Mouse (Mus musculus) C2C12 (cell line): ENCODE results near the gene Tppp3. TPM values are rescaled to one million over a fixed set of nuclear protein-coding genes. Genes with fewer than 3 reads are reported as not detected.

Experiments
- H3K27me3 ChIP-seq: one replicate; pipeline ENCODE4 v1.6.1; 2011; ENCODE audit not compliant: control insufficient read depth, insufficient read depth, insufficient read length
- H3K36me3 ChIP-seq: one replicate; pipeline ENCODE4 v1.6.1; 2011; ENCODE audit not compliant: control insufficient read depth, insufficient read depth
- H3K4me3 ChIP-seq: one replicate; pipeline ENCODE4 v1.5.1; 2011; ENCODE audit warnings: mild to moderate bottlenecking, control low read depth; ENCODE audit not compliant: poor library complexity, insufficient read depth, severe bottlenecking
- H3K79me2 ChIP-seq: one replicate; pipeline ENCODE4 v1.6.1; 2011; ENCODE audit not compliant: control insufficient read depth, insufficient read depth
- H3K79me3 ChIP-seq: one replicate; pipeline ENCODE4 v1.6.1; 2011; ENCODE audit warnings: low read depth, control low read depth
- H3ac ChIP-seq: one replicate; pipeline ENCODE3; 2011; ENCODE audit warnings: low read depth; ENCODE audit not compliant: control insufficient read depth, insufficient read length
- CEBPB ChIP-seq: IDR thresholded peaks from one replicate; pipeline ENCODE4 v1.6.1; 2011; ENCODE audit warnings: low read depth, mild to moderate bottlenecking, control low read depth, moderate library complexity
- CTCF ChIP-seq: IDR thresholded peaks from one replicate; pipeline ENCODE4 v1.5.1; 2011; ENCODE audit not compliant: control insufficient read depth, insufficient read depth, insufficient read length
- FOSL1 ChIP-seq: IDR thresholded peaks from one replicate; pipeline ENCODE4 v1.8.0; 2011; ENCODE audit warnings: mild to moderate bottlenecking, low read length; ENCODE audit not compliant: poor library complexity, insufficient read depth, severe bottlenecking
- MAX ChIP-seq: IDR thresholded peaks from one replicate; pipeline ENCODE4 v1.6.1; 2011; ENCODE audit warnings: mild to moderate bottlenecking, control low read depth
- MYOD1 ChIP-seq: IDR thresholded peaks from one replicate; pipeline ENCODE4 v1.6.1; 2011; ENCODE audit warnings: low read depth; ENCODE audit not compliant: control insufficient read depth, insufficient read length
- MYOG ChIP-seq: IDR thresholded peaks from one replicate; pipeline ENCODE4 v1.6.1; 2011; ENCODE audit not compliant: control insufficient read depth, insufficient read length; ENCODE audit errors: extremely low read depth
- USF1 ChIP-seq: IDR thresholded peaks from one replicate; pipeline ENCODE4 v1.6.1; 2011; ENCODE audit warnings: low read depth, mild to moderate bottlenecking, control low read depth, moderate library complexity
- polyA plus RNA-seq: library from polyadenylated mRNA; unstranded; fragments of >200 nt; fragmentation: generic; extraction: Trizol; gene quantifications from one replicate; pipeline ENCODE4 v1.2.1, GENCODE M21; 2012; ENCODE audit warnings: missing spikeins

Gene Tppp3
- polyA plus RNA-seq, 1 experiment = 219 TPM

- no peak for TF ChIP-seq CTCF
- TF ChIP-seq FOSL1 = no peak
- TF ChIP-seq MYOG = no peak
- TF ChIP-seq CEBPB = peak; percentile 89
- H3K79me2 ChIP-seq = no peaks in the 10 kb centered on the region
- H3ac ChIP-seq = no peak overlapping the region
These were observed 33.3 kb upstream of the Tppp3 start for GRCm38 (mm10) chr8:105504617-105505016.

GRCm38 (mm10) chr8:105499787-105500186 is 28.5 kb upstream of the Tppp3 start:
- no peak overlapping the region for H3K4me3 ChIP-seq
- no peak for TF ChIP-seq FOSL1
- H3K79me3 ChIP-seq = peaks cover 2% of the 10 kb centered on the region
- H3K36me3 ChIP-seq = no peaks in the 10 kb centered on the region
- peaks cover 19% of the 10 kb centered on the region for H3K79me2 ChIP-seq
- H3K27me3 ChIP-seq = no peaks in the 10 kb centered on the region
- H3ac ChIP-seq = no peak overlapping the region

More at GRCm38 (mm10) chr8:105504617-105505016, 33.3 kb upstream of the Tppp3 start:
- Histone ChIP-seq H3K4me3 (no peak overlapping the region), H3K27me3 (no peaks in the 10 kb centered on the region), H3K79me3 (no peaks in the 10 kb centered on the region), H3K36me3 (no peaks in the 10 kb centered on the region)

- peak within 1 kb of the TSS; percentile 82 for H3K4me3 ChIP-seq
- peak; percentile 93 for TF ChIP-seq CTCF
- no peak for TF ChIP-seq MYOG
- peak; percentile 69 for TF ChIP-seq USF1
- peak within 1 kb of the TSS; percentile 93 for H3ac ChIP-seq
- H3K27me3 ChIP-seq = no peaks in the 10 kb centered on the region
- H3K79me3 ChIP-seq = peaks cover 2% of the 10 kb centered on the region
- H3K79me2 ChIP-seq = peaks cover 24% of the 10 kb centered on the region
- H3K36me3 ChIP-seq = no peaks in the 10 kb centered on the region
These were observed 25.3 kb upstream of the Tppp3 start, which contains the start of gene Zdhhc1 for GRCm38 (mm10) chr8:105496439-105497180. Gene Zdhhc1, minus strand, starts transcription at chr8:105496902.

- H3K36me3 ChIP-seq = no peaks in the 10 kb centered on the region
- H3K27me3 ChIP-seq = no peaks in the 10 kb centered on the region
- H3K4me3 ChIP-seq = peak overlapping the region; percentile 82
- peak overlapping the region; percentile 93 for H3ac ChIP-seq
- H3K79me2 ChIP-seq = peaks cover 24% of the 10 kb centered on the region
- H3K79me3 ChIP-seq = peaks cover 2% of the 10 kb centered on the region
- TF ChIP-seq MAX (no peak), USF1 (peak; percentile 53)
These were observed 24.3 kb upstream of the Tppp3 start for GRCm38 (mm10) chr8:105495350-105496302.

- Histone ChIP-seq H3K79me3 (peaks cover 2% of the 10 kb centered on the region), H3K4me3 (no peak overlapping the region), H3K36me3 (no peaks in the 10 kb centered on the region), H3K79me2 (peaks cover 24% of the 10 kb centered on the region), H3ac (no peak overlapping the region), H3K27me3 (no peaks in the 10 kb centered on the region)
- TF ChIP-seq FOSL1 (no peak), MAX (no peak), CTCF (no peak), MYOD1 (no peak), MYOG (no peak), USF1 (no peak), CEBPB (no peak)
These were observed 23.2 kb upstream of the Tppp3 start for GRCm38 (mm10) chr8:105494566-105494965.

- no peak overlapping the region for H3K4me3 ChIP-seq
- TF ChIP-seq FOSL1 = no peak
- TF ChIP-seq MYOD1 = no peak
- no peak for TF ChIP-seq MYOG
- no peak for TF ChIP-seq MAX
- no peaks in the 10 kb centered on the region for H3K27me3 ChIP-seq
- H3K79me2 ChIP-seq = peaks cover 24% of the 10 kb centered on the region
- H3K79me3 ChIP-seq = peaks cover 2% of the 10 kb centered on the region
- H3ac ChIP-seq = no peak overlapping the region
- no peaks in the 10 kb centered on the region for H3K36me3 ChIP-seq
These were observed 22.2 kb upstream of the Tppp3 start for GRCm38 (mm10) chr8:105493495-105493894.
